Comparison of ENCODE assay signal across 20 mouse cellular contexts in the genomic region with DNA sequence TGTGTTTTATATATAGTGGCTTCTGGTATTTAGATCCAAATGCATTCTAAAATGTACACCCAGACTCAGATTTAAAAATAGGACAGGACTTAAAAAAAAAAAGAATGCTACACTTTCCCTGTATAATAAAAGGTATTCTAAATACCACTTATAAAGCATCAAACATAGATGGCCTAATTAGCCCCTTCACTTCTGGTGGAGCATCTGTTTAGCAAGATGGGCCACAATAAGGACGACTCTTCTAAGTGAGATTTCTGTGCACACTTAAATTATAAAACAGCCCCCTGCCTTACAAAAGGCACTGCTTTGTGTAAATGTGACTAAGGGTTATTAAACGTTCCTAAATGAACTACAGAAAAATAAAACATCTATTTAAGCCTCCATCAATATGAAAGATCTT. TPM values are rescaled to one million over a fixed set of nuclear protein-coding genes. Genes with fewer than 3 reads are reported as not detected.
DNase-seq lines count a peak whose midpoint lies in the region; ATAC-seq and TF ChIP-seq lines count a peak whose summit lies in the region.
"Had no signal": no experiment of that assay in that cellular context is flagged by ENCODE, and none has a peak within 500 bp of the region (broad histone marks: within the 10 kb centered on the region; RNA-seq: fewer than 3 reads in every experiment).

No protein-coding gene starts in this region.

- no peak for TF ChIP-seq CTCF in brain, embryonic 14.5 days (IDR thresholded peaks at IDR 0.05; ENCODE audit: borderline replicate concordance, extremely low read depth, insufficient read depth, insufficient read length)

- TF ChIP-seq POLR2A in brain, embryonic 14.5 days (IDR thresholded peaks at IDR 0.05; ENCODE audit: borderline replicate concordance, extremely low read depth, insufficient read depth, insufficient read length, poor library complexity, severe bottlenecking), result no peak

- 0 out of 2 replicates have a peak overlapping the region, but pooled peaks have one; percentile 17 for H3K27ac ChIP-seq in forebrain, embryonic 14.5 days (ENCODE audit: low read depth, low read length)
- H3K27ac ChIP-seq in forebrain, embryonic 16.5 days (ENCODE audit: low read length), result no peak overlapping the region
- H3K27ac ChIP-seq in heart, embryonic 14.5 days (replicated peaks in 1 of 2; ENCODE audit: control insufficient read depth in 1 of 2, insufficient read depth in 1 of 2, low read depth in 2 of 2, low read length in 2 of 2), result no peak overlapping the region
- no peak overlapping the region for H3K27ac ChIP-seq in heart, embryonic 11.5 days (ENCODE audit: low read depth, low read length)
- H3K27ac ChIP-seq: embryonic facial prominence, embryonic 10.5 days had no signal

- peak; percentile 47 for DNase-seq in forebrain, embryonic 14.5 days (ENCODE audit: low spot score)
- DNase-seq in brain, adult 2 months (ENCODE audit: low read depth, low spot score), result peak; percentile 58
- peak; percentile 62 for DNase-seq in brain, embryonic 14.5 days (ENCODE audit: low read depth)
- no peak for DNase-seq in thymus, postnatal 36 days
- no peak for DNase-seq in embryo, embryonic 10.5 days (ENCODE audit: low spot score)
- DNase-seq: adrenal gland, adult 2 months; adrenal gland, postnatal 10 days; adrenal gland, postnatal 25 days; cerebellum, adult 11 months; cerebellum, adult 18-20 months; cerebellum, adult 8-10 months; cerebellum, adult 9-11 months; cerebellum, postnatal 14 days; cerebellum, postnatal 36 days; forebrain, postnatal 0 days had no signal

- H3K36me3 ChIP-seq in forebrain, embryonic 14.5 days (ENCODE audit: control insufficient read depth, insufficient read depth, low read length), result no peaks in the 10 kb centered on the region
- H3K36me3 ChIP-seq in forebrain, embryonic 16.5 days (ENCODE audit: control insufficient read depth, insufficient read depth), result no peaks in the 10 kb centered on the region
- H3K36me3 ChIP-seq in heart, embryonic 14.5 days (ENCODE audit: control insufficient read depth, insufficient read depth, low read length), result no peaks in the 10 kb centered on the region
- H3K36me3 ChIP-seq in heart, embryonic 11.5 days (ENCODE audit: control insufficient read depth, insufficient read depth, low read length), result no peaks in the 10 kb centered on the region
- H3K36me3 ChIP-seq: embryonic facial prominence, embryonic 10.5 days; embryonic facial prominence, embryonic 12.5 days had no signal

- ATAC-seq in forebrain, embryonic 14.5 days, result no peak
- no peak for ATAC-seq in forebrain, embryonic 16.5 days
- ATAC-seq in heart, embryonic 14.5 days (ENCODE audit: insufficient number of reproducible peaks, insufficient read depth, low FRiP score, low read depth), result no peak
- ATAC-seq in heart, embryonic 11.5 days (replicated peaks; ENCODE audit: insufficient number of reproducible peaks, low FRiP score, low TSS enrichment), result no peak
- ATAC-seq: forebrain, postnatal 0 days had no signal

- 33% methylated on average over 2 of the region's 2 CpGs for WGBS in forebrain, embryonic 14.5 days
- WGBS in forebrain, embryonic 16.5 days, result 20% methylated on average over 2 of the region's 2 CpGs
- WGBS in heart, embryonic 14.5 days, result 77% methylated on average over 2 of the region's 2 CpGs
- 74% methylated on average over 2 of the region's 2 CpGs for WGBS in heart, embryonic 11.5 days (ENCODE audit: insufficient replicate concordance)

- no peak overlapping the region for H3K4me2 ChIP-seq in forebrain, embryonic 14.5 days (ENCODE audit: low read length)
- H3K4me2 ChIP-seq in forebrain, embryonic 16.5 days (ENCODE audit: low read length), result no peak overlapping the region
- H3K4me2 ChIP-seq in heart, embryonic 14.5 days (ENCODE audit: low read length), result 0 out of 2 replicates have a peak overlapping the region, but pooled peaks have one; percentile 24
- H3K4me2 ChIP-seq in heart, embryonic 11.5 days, result no peak overlapping the region
- H3K4me2 ChIP-seq: embryonic facial prominence, embryonic 12.5 days had no signal

- peaks cover 3% of the 10 kb centered on the region; the same call in 1 of the 2 replicates for H3K4me1 ChIP-seq in forebrain, embryonic 14.5 days (ENCODE audit: control insufficient read depth, insufficient read depth, low read length)
- peaks cover 32% of the 10 kb centered on the region for H3K4me1 ChIP-seq in forebrain, embryonic 16.5 days (replicated peaks; ENCODE audit: control insufficient read depth, insufficient read depth, low read length)
- peaks cover 14 to 17% of the 10 kb centered on the region in 2 experiments for H3K4me1 ChIP-seq in heart, embryonic 14.5 days (ENCODE audit: control insufficient read depth in 2 of 2, insufficient read depth in 2 of 2, low read length in 2 of 2)
- H3K4me1 ChIP-seq in heart, embryonic 11.5 days (ENCODE audit: control insufficient read depth, insufficient read depth, low read length), result peaks cover 18% of the 10 kb centered on the region

- no peaks in the 10 kb centered on the region for H3K9me3 ChIP-seq in forebrain, embryonic 14.5 days (replicated peaks; ENCODE audit: control insufficient read depth, low read length)
- no peaks in the 10 kb centered on the region for H3K9me3 ChIP-seq in forebrain, embryonic 16.5 days (ENCODE audit: control insufficient read depth, low read length)
- H3K9me3 ChIP-seq in heart, embryonic 14.5 days (ENCODE audit: control insufficient read depth, low read length), result no peaks in the 10 kb centered on the region
- no peaks in the 10 kb centered on the region for H3K9me3 ChIP-seq in heart, embryonic 11.5 days (replicated peaks; ENCODE audit: control insufficient read depth, low read length)
- H3K9me3 ChIP-seq: embryonic facial prominence, embryonic 10.5 days; embryonic facial prominence, embryonic 12.5 days had no signal

- H3K4me3 ChIP-seq in forebrain, embryonic 14.5 days (ENCODE audit: low read depth, low read length), result no peak overlapping the region
- no peak overlapping the region for H3K4me3 ChIP-seq in forebrain, embryonic 16.5 days (replicated peaks; ENCODE audit: low read length)
- no peak overlapping the region for H3K4me3 ChIP-seq in heart, embryonic 14.5 days (ENCODE audit: control insufficient read depth in 1 of 2, insufficient read depth in 1 of 2, low read depth in 1 of 2, low read length in 2 of 2)
- H3K4me3 ChIP-seq in heart, embryonic 11.5 days (ENCODE audit: low read depth, low read length), result no peak overlapping the region
- H3K4me3 ChIP-seq: embryonic facial prominence, embryonic 10.5 days; embryonic facial prominence, embryonic 12.5 days had no signal

- no peaks in the 10 kb centered on the region for H3K27me3 ChIP-seq in forebrain, embryonic 14.5 days (replicated peaks; ENCODE audit: control insufficient read depth, insufficient read depth, low read length)
- no peaks in the 10 kb centered on the region for H3K27me3 ChIP-seq in forebrain, embryonic 16.5 days (replicated peaks; ENCODE audit: control insufficient read depth, insufficient read depth, low read length)
- H3K27me3 ChIP-seq in heart, embryonic 14.5 days (ENCODE audit: control insufficient read depth, insufficient read depth, low read length), result no peaks in the 10 kb centered on the region
- no peaks in the 10 kb centered on the region for H3K27me3 ChIP-seq in heart, embryonic 11.5 days (ENCODE audit: control insufficient read depth, insufficient read depth, low read length)
- H3K27me3 ChIP-seq: embryonic facial prominence, embryonic 12.5 days had no signal

- no peak overlapping the region for H3K9ac ChIP-seq in forebrain, embryonic 14.5 days (ENCODE audit: low read length)
- H3K9ac ChIP-seq in forebrain, embryonic 16.5 days (replicated peaks; ENCODE audit: low read depth, low read length), result no peak overlapping the region
- H3K9ac ChIP-seq in heart, embryonic 14.5 days (ENCODE audit: low read length), result no peak overlapping the region
- H3K9ac ChIP-seq in heart, embryonic 11.5 days (ENCODE audit: low read depth, low read length), result no peak overlapping the region
- H3K9ac ChIP-seq: embryonic facial prominence, embryonic 12.5 days; forebrain, postnatal 0 days had no signal

RNA-seq across cellular contexts. Expression of a gene that starts 47.0 kb away (rescaled TPM):
- 0.42 and 0.52 TPM in 2 replicates for polyA plus RNA-seq in forebrain, embryonic 14.5 days (2014; fragmentation: Nextera tagmentation; extraction: Ambion mirVana)
- 0.37 and 0.98 TPM in 2 replicates for polyA plus RNA-seq in forebrain, embryonic 16.5 days (2015; fragmentation: Nextera tagmentation; extraction: Ambion mirVana)
- 0.80 and 1.5 TPM in 2 replicates for polyA plus RNA-seq in heart, embryonic 14.5 days (2014; fragmentation: Nextera tagmentation; extraction: Ambion mirVana)
- 0.83 and 1.1 TPM in 2 replicates for polyA plus RNA-seq in heart, embryonic 11.5 days (2014; fragmentation: Nextera tagmentation; extraction: Ambion mirVana)
- 0.19 and 0.29 TPM in 2 replicates for polyA plus RNA-seq in brain, embryonic 14.5 days (2012; rRNA removed)

RNA-seq across cellular contexts. Expression of a gene that starts 58.9 kb away (rescaled TPM):
- polyA plus RNA-seq in forebrain, embryonic 14.5 days (2014; fragmentation: Nextera tagmentation; extraction: Ambion mirVana), result 691 and 743 TPM in 2 replicates
- polyA plus RNA-seq in forebrain, embryonic 16.5 days (2015; fragmentation: Nextera tagmentation; extraction: Ambion mirVana), result 554 and 700 TPM in 2 replicates
- 358 and 372 TPM in 2 replicates for polyA plus RNA-seq in heart, embryonic 14.5 days (2014; fragmentation: Nextera tagmentation; extraction: Ambion mirVana)
- polyA plus RNA-seq in heart, embryonic 11.5 days (2014; fragmentation: Nextera tagmentation; extraction: Ambion mirVana), result 488 and 525 TPM in 2 replicates
- 412 and 494 TPM in 2 replicates for polyA plus RNA-seq in brain, embryonic 14.5 days (2012; rRNA removed)

Comparison
In these comparisons a context has a peak if more than half of its experiments do, and no peak if none do; other contexts are left out.
1. DNase-seq: peak in forebrain, embryonic 14.5 days (single experiment), brain, adult 2 months (single experiment) and brain, embryonic 14.5 days (single experiment); none in thymus, postnatal 36 days (0 of 2) and embryo, embryonic 10.5 days (single experiment).